Mouse (Mus musculus) layer of hippocampus, postnatal 36 days (tissue): ENCODE data around the gene Ip6k2. TPM values are rescaled to one million over a fixed set of nuclear protein-coding genes. Genes with fewer than 3 reads are reported as not detected.
A peak's percentile ranks its signal among the peaks of the same experiment; 100 is the strongest.

Source experiments
- DNase-seq, 2 experiments: peaks; one replicate each; pipeline ENCODE4 v3.0.0; 2022
- total RNA-seq, 2 experiments: library from RNA; stranded (reverse); gene quantifications; 2 replicates each; pipeline ENCODE4 v1.2.3; 2021

The Ip6k2 gene
- 100 to 1,000 TPM; 233 to 259 TPM for total RNA-seq

DNA sequence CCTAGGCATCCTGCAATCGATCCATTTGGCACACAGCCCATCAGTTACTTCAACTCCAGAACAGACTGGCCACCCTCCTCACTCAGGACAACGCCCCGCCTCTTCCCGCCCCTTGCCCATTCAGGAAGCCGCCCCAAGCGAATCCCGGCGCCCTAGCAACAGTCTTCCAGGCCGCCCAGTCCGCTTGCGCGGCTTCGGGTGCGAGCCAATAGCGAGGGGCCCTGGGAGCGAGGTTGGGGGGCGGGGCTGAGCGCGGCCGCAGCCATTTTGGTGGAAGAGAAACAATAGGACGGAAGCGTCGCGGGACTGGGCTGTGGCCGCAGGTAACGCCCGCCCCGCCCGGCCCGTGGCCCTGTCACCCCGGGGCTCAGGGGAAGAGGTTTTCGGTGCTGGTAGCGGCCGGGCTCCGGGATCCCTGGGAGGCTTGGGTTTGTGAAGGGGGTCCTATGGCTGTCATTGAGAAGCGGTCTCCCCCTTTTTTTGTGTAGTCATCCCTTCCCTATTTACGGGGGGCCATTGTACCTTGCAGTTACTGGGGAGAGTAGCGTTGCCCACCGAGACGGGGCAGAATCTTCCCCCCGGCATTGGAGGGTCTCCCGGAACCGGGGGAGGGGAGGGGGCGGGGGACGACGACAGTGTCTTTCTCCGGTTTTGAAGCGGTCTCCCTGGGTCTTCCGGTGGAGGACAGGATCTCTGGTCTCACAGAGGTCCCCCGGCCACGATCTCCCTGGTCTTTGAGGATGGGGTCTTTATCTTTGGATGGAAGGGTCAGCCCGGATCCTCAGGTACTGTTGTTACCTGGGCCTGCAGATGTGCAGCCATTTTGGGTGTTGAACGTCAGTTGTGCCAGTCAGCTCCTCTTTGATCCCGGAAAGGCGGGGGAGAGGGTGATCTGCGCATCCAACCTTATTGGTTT lies at the start of gene Ip6k2:
Ip6k2 (plus strand) TSS at position 249 of the 916 bp plus-strand sequence.
- peak; percentile 97 for DNase-seq

DNA sequence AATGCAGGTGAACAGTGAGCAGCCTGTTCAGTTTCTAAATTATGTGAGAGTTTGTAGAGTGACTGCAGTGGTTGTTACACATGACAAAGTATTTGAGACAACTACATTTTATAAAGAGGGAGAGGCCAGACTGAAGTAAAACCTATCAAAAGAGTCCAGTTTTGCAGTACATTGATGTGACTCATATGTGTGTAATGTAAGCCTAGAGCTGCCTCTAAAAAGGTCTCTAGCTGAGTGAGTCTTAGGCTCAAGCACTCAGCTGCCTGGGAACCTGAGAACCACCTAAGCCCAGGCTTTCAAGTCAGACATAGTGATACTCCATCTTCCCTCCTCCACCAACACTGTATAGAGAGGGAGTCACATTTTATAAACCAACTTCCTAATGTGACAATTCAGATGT lies 49.0 kb upstream of the Ip6k2 start:
- no peak for DNase-seq

- no peak for DNase-seq
These were observed 44.4 kb upstream of the Ip6k2 start for GRCm38 (mm10) chr9:108739239-108739638.

GRCm38 (mm10) chr9:108740062-108740461 lies 43.5 kb upstream of the Ip6k2 start:
- no peak for DNase-seq

DNA sequence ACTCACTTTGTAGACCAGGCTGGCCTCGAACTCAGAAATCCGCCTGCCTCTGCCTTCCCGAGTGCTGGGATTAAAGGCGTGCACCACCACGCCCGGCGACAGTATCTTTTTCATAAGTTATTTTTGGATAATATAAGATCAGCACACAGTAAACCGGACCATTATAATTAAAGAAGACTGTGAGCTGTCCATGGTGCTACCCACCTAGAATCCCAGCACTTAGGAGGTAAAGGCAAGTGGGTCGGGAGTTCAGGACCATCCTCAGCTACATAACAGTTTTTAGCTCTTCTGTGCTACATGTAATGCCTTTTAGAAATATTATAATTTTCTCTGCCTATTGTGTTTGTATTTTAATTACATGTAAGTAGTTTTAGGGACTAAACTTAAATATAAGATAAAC lies 41.5 kb upstream of the Ip6k2 start:
- no peak for DNase-seq

DNA sequence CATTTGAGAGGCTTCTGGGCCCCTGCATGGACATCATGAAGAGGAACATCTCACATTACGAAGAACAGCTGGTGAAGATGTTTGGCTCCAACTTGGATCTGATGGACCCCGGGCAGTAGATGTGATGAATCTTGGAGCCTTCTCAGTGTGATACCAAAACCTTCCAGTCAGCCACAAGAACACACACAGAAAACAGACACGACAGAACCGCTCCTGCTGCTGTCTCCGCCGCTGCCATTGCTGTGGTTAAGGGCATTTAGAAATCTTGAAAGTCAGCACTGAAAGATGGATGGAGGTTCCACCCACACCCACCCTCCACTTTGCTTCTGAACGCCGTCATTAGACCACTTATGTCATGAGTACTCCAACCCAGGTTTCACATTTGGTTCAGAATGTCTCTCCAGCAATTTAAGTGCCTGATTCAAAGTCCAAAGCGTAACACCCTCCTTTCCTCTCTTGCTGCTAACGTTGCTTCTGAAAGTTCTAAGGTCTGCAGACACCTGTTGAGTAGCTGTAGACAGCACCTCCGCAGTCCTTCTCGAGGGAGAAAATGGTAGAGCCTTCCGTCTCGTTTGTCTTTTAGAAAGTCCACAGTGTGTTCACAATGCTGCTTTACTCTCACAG lies 36.6 kb upstream of the Ip6k2 start:
- no peak for DNase-seq

- DNase-seq, result no peak
These were observed 35.9 kb upstream of the Ip6k2 start for GRCm38 (mm10) chr9:108747694-108748093.

GRCm38 (mm10) chr9:108748600-108749183 lies 34.9 kb upstream of the Ip6k2 start:
- DNase-seq, result no peak

- DNase-seq, result no peak
These were observed 33.0 kb upstream of the Ip6k2 start for GRCm38 (mm10) chr9:108750616-108751015.

- DNase-seq, result no peak
These were observed 31.3 kb upstream of the Ip6k2 start for GRCm38 (mm10) chr9:108752142-108752920.

DNA sequence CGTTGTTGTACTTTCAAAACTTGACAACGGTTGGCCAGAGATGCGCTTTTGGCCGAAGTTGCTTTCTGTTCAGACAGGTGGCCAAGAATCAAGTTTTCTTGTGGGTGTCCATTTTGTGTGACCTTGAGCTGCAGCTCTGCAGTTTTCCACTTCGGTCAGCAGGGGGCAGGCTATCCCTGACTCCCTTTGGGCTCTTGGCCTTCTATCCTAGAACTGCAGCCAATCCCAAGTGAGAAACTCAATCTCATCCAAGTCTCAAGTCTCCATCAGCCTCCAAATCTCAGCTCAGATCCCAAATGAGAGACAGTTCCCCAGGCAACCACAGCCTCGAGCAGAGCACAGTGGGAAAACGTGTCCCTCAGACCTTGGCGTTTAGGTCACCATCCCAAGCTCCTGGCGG lies 30.3 kb upstream of the Ip6k2 start:
- peak; percentile 61 to 74 for DNase-seq

GRCm38 (mm10) chr9:108753976-108754375 lies 29.6 kb upstream of the Ip6k2 start:
- no peak for DNase-seq

- DNase-seq, result peak; percentile 66 to 74
These were observed 29.2 kb upstream of the Ip6k2 start for GRCm38 (mm10) chr9:108754423-108754822.

GRCm38 (mm10) chr9:108757406-108757805 lies 26.2 kb upstream of the Ip6k2 start:
- no peak for DNase-seq

GRCm38 (mm10) chr9:108759121-108759520 lies 24.5 kb upstream of the Ip6k2 start:
- DNase-seq, result no peak

GRCm38 (mm10) chr9:108759805-108760204 lies 23.8 kb upstream of the Ip6k2 start:
- no peak for DNase-seq

- no peak for DNase-seq
These were observed 22.0 kb upstream of the Ip6k2 start for GRCm38 (mm10) chr9:108761561-108761960.

DNA sequence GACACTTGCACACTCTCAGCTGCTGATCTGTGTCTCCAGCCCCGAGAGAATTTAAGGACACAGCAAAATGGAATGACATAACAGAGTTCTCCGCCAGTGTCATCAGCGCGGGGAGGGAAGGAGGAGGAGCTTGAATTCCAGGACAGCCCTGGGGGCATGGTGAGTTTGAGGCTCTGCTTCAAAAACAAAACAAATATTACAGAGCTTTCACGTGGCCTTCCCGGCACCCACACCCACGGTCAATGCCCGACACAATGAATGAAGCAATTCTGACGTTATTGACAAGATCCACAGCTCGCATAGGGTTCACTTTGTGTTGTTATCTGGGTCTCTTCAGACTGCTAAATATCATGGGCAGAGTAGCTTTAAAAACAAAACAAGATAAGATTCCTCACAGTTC lies 18.6 kb upstream of the Ip6k2 start:
- DNase-seq, result no peak

DNA sequence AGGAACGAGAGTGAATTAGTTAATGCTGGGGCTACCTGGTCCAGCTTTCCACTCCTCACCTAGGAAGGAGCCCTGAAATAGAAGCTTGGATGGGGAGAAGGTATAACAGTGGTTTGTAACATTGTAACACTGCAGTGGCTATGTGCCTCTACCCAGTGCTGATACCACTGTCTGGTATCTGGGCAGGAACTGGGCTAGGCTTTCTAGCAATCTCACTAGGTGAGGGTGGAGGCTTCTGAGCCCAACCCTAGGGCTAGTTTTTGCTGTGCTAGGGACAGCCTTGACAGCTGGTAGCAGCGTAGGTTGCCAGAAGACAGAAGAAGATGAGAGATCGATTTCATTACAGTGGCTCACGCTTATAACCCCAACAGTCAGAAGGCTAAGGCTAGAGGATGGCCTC lies 7.0 kb upstream of the Ip6k2 start:
- no peak for DNase-seq

GRCm38 (mm10) chr9:108777276-108777675 lies 6.3 kb upstream of the Ip6k2 start:
- no peak for DNase-seq

- DNase-seq, result no peak
These were observed 2.6 kb upstream of the Ip6k2 start for GRCm38 (mm10) chr9:108780959-108781358.

DNA sequence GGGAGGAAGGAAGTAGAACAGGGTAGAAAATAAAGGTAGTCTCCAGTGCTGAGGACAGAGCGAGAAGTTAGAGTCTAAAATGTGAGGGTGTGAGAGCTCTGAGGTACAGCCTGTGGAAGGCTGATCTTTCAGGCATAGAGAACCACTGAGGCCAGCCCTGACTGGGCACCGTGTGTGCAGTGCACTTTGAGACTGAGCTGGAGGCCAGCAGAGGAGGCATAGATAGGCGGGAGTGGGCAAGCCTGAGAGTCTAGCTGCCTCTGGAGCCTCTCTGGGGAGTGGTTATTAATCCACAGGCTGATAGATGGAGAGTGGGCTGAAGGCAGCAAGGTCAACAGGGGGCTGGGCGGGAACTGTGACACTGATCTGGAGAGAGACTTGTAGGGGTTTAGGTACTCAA lies 1.7 kb upstream of the Ip6k2 start:
- no peak for DNase-seq
